Mouse (Mus musculus) lung, adult 18-20 months (tissue): ENCODE results near the gene Lyg1.
A peak's percentile ranks its signal among the peaks of the same experiment; 100 is the strongest.

Experiments
- DNase-seq, 2 experiments: peaks; one replicate each; pipeline ENCODE4 v3.0.0; 2022; ENCODE audit warnings: mixed read lengths in 2 of 2

Gene Lyg1

GRCm38 (mm10) chr1:37948906-37949305, 8.7 kb downstream of the Lyg1 start:
- no peak for DNase-seq

- DNase-seq = peak; percentile 40 to 64
Measured at GRCm38 (mm10) chr1:37931806-37932205, 25.8 kb downstream of the Lyg1 start.

DNA sequence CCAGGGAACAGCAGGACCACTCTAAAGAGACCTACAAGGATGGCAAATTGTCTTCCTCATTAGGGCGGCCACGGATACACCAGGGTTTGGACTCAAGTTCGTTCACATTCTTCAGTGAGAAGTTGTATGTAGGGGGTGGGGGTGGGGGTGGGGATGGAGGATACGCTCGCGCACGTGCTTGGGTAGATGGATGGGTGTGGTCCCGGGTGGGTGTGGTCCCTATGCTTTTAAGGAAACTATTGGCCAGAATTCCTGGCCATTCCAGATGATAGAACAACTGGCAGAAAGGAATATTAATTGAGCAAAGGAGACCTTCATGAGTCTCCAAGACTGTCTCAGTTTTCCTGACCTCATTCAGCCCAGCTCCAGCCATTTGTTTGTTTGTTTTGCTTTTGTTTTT, 31.6 kb downstream of the Lyg1 start:
- DNase-seq = no peak

GRCm38 (mm10) chr1:37922536-37922935, 35.0 kb downstream of the Lyg1 start:
- DNase-seq = no peak

DNA sequence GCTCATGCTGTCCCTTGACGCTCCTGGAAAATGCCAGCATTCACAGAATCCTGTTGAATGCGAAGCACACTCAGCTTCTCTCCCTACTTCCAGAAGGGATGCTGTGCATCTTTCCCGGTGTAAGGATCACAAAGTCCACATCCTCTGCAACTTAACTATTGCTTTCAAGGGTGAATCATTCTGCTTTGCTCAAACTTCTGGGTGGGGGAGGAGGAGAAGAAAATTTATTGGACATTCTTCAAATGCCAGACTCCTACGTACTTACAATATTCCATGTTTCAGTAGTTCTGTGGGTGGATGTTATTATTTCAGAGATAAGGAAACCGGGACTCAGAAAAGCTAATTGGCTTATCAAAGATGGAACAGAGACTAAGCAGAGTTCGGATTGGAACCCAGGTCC, 39.5 kb downstream of the Lyg1 start:
- no peak for DNase-seq

- no peak for DNase-seq
Measured at GRCm38 (mm10) chr1:37917666-37918065, 39.9 kb downstream of the Lyg1 start.

- DNase-seq = no peak
Measured at GRCm38 (mm10) chr1:37916393-37916792, 41.2 kb downstream of the Lyg1 start, which contains the start of gene Lyg2. Lyg2 (minus strand) TSS chr1:37916493.

GRCm38 (mm10) chr1:37912751-37913150, 44.8 kb downstream of the Lyg1 start:
- DNase-seq = no peak

DNA sequence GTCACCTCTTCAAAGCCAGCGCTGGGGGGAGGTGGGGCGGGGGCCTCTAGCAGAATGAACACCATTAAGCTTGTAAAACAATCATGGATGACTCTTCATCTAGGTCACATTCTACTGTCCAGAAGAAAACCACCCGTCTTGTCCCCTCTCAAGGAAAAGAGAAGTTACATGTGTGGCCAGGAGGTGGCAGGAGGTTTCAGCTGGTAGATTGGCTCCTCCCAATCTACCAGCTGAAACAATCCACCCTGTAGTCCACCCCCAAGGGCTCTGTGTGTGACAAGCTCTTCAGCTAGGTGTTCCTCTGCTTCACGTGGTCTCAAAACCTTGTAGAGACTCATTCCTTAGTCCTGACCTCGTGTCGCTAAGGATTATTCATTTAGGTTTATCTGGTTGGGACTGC, 54.4 kb downstream of the Lyg1 start:
- DNase-seq = peak in 1 of 2 experiments; percentile 7

DNA sequence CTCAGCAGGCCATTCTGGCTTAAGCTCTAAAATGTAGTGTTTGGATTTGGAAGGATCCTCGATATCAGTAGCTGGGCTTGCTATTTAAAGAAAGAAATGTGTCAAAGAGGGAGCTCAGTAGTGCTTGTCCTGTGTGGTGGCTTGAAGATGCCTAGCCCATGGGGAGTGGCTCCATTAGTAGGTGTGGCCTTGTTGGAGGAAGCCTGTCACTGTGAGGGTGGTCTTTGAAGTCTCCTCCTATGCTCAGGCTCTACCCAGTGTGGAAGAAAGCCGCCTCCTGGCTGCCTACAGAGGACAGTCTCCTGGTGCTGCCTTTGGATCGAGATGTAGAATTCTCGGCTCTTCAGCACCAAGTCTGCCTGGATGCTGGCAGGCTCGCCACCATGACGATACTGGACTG, 57.3 kb downstream of the Lyg1 start:
- DNase-seq = no peak

- no peak for DNase-seq
Measured at GRCm38 (mm10) chr1:37899816-37900215, 57.7 kb downstream of the Lyg1 start.
